Mouse (Mus musculus) kidney, adult 2 months (tissue): ENCODE results near the gene Fndc10.

Experiments
- CTCF ChIP-seq: fragments of 200-500 bp; conservative IDR thresholded peaks from 2 replicates; pipeline ENCODE4 v1.5.1; 2011; ENCODE audit warnings: low read depth, mild to moderate bottlenecking, control low read depth, low read length, moderate library complexity, mixed read lengths; ENCODE audit not compliant: insufficient read depth, insufficient read length
- POLR2A ChIP-seq: fragments of 200-500 bp; IDR thresholded peaks from one replicate; pipeline ENCODE4 v1.6.1; 2011; ENCODE audit warnings: low read depth, low read length, control low read depth

GRCm38 (mm10) chr4:155705592-155705929 lies 11.4 kb downstream of the Fndc10 start:
- no peak for TF ChIP-seq CTCF
- TF ChIP-seq POLR2A: no peak
